Mouse (Mus musculus) thymus, adult 2 months (tissue): ENCODE results near the gene Anks4b.

Experiments used
- CTCF ChIP-seq: fragments of 200-500 bp; IDR thresholded peaks from 2 replicates; pipeline ENCODE4 v1.5.1; 2012; ENCODE audit warnings: mild to moderate bottlenecking, control low read depth, low read length, moderate library complexity, borderline replicate concordance; ENCODE audit not compliant: control insufficient read depth, poor library complexity, insufficient read depth; ENCODE audit errors: extremely low read depth
- POLR2A ChIP-seq: fragments of 200-500 bp; IDR thresholded peaks from 2 replicates; pipeline ENCODE4 v1.6.1; 2012; ENCODE audit warnings: mild to moderate bottlenecking, low read length, control low read depth, moderate library complexity; ENCODE audit not compliant: control insufficient read depth, poor library complexity, insufficient read depth; ENCODE audit errors: extremely low read depth

- TF ChIP-seq CTCF (no peak), POLR2A (no peak)
Measured at GRCm38 (mm10) chr7:120142743-120143142, 30.9 kb upstream of the Anks4b start.
